Mouse (Mus musculus) frontal cortex, adult (tissue): ENCODE results near the gene Phlpp2.

ENCODE experiments used
- ATAC-seq: cut with Nextera tagmentation; 2 replicates; pipeline ENCODE4 v1.9.2; 2017; ENCODE audit warnings: mild to moderate bottlenecking, moderate library complexity, mixed read lengths; ENCODE audit not compliant: low TSS enrichment

The Phlpp2 gene

DNA sequence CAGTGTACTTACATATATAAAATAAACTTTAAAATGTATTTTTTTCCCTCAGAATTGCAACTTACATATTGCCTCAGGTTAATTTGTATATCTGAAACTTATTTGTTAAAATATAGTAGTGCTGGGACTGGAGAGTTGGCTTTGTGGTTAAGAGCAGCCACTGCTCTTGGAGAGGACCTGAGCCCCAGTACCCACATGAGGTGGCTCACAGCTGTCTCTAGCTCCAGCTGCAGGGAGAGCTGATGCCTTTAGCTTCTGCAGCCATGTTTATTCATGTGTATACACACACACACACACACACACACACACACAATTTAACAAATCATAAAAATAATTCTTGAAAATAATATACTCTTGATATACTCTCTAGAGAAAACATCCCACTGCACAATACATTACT, 34.0 kb downstream of the Phlpp2 start:
- no peak for ATAC-seq

DNA sequence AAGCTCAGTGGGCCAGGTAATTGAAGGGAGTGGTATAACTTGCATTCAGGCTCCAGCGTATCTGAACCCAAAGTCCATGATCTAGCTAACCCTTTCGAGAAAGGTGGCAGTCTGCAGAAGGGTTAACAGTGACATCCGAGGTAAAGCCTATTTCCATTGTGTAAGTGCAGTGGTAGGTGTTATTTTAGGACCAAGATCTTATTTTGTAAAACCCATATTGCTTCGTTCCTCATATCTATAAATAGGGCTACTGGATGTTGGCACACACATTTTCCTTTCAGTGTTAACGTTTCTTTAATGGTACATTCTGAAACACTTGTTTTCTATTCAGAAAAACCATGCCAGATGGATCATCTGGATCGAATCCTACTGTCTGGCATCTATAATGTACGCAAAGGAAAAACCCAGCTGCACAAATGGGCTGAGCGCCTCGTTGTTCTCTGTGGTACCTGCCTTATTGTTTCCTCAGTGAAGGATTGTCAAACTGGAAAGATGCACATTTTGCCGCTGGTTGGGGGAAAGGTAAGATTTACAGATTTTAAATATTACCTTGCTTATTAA, 35.6 kb downstream of the Phlpp2 start:
- ATAC-seq = peak; percentile 75

DNA sequence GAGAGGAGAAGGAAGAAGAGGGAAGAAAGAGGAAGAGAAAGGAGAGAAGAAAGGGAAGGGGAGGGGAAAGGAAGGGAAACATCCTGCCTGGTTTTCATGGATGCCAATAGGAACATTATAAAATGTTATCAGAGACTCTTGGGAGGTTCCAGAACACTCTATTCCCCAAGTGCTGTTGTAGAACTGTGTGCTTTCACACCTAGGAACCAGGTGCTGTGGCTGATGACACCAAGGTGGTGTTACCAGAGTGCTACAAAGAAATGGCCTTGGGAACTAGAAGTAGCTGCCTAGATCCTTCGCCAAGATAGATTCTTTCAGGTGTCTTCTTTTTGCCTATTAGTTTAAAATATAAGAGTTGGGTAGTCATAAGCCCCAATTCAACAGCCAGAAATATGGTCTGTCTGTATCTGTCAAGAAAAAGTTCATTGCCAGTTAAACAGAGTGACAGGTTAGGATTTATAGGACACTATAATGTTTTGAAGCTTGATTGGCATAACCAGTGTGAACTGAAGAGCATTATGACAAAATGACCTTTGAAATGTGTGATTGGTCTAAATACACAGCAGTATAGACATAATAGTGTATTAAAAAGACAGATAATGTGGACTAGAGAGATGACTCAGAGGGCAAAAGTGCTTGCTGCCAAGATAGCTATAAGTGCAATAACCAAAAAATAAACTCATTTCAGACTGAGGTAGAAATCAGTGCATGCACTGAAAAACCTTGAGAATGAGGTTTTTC, 36.8 kb downstream of the Phlpp2 start:
- no peak for ATAC-seq

GRCm38 (mm10) chr8:109906907-109907306, 38.6 kb downstream of the Phlpp2 start:
- peak; percentile 69 for ATAC-seq

DNA sequence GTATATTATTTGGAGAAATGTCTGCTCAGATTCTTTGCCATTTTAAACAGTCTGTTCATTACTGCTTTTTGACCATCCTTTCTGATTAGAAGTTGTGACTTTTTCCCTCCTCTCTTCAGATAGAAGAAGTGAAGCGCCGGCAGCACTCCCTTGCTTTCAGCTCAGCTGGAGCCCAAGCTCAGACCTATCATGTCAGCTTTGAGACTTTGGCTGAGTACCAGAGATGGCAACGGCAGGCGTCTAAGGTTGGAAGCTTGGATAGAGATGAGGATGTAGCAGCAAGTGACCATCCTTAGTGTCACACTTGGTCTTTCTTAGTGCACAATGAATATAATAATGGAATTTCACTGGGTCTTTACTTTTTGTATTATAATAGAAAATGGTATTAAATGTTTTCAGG, 39.0 kb downstream of the Phlpp2 start:
- ATAC-seq = no peak

- ATAC-seq = peak; percentile 75
Observed at GRCm38 (mm10) chr8:109917277-109917676, 48.9 kb downstream of the Phlpp2 start.

- peak; percentile 46 for ATAC-seq
Observed at GRCm38 (mm10) chr8:109920406-109921390, 52.4 kb downstream of the Phlpp2 start.

DNA sequence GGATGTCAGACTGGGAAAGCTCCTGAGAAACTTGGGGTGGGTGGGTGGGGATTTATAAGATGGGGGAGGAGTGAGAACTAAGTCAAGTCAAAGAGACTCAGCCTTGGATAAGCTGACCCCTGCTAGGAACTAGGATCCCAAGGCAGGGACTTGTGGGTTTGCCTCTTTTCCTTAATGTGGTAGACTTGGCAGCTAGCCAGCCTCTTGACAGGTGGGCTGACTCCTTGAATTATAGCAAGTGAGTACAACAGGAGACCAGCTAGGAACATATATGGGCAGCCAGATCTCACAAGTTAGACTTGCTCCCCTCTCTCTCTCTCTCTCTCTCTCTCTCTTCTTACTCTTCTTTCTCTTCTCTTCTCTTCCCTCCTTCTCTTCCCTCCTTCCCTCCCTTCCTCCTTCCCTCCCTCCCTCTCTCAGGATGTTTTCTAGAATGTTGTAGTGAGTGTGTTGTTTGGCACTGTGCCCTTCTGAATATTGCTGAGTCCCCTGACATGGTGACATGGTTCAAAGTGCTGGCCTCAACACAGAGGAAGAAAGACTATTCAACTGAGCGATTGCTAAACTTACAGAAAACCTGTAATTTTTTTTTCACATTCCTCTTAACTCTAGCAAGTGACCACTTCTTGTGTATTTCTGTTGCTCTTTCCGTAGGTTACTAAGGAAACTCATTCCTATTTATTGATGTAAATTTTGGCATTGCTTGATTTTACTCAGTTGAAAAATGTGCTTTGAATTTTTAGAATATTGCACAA, 73.4 kb downstream of the Phlpp2 start:
- no peak for ATAC-seq

DNA sequence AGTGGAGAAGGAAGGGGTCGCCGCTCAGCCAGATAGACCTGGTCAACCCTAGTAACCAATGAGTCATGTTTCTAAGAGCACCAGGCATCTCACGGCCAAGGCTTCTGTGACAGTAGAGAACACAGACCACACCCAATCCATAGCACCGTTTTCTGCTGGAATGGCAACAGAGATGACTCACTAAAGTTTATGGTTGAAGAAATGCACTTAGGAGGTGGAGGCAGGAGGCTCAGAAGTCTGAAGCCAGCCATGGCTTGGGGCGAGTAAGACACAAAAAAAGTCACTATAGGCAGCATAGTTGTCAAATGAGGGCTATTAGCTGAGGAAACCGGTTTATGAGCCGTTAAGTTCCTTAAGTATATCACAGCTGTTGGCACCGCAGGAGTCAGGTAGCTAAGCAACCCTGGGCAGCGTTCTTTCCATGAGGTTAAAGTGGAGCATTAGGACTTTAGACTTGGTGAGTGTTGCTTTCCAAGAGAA, 76.9 kb downstream of the Phlpp2 start:
- no peak for ATAC-seq

- no peak for ATAC-seq
Observed at GRCm38 (mm10) chr8:109945694-109946093, 77.4 kb downstream of the Phlpp2 start.

GRCm38 (mm10) chr8:109946272-109946671, 77.9 kb downstream of the Phlpp2 start:
- ATAC-seq = no peak

DNA sequence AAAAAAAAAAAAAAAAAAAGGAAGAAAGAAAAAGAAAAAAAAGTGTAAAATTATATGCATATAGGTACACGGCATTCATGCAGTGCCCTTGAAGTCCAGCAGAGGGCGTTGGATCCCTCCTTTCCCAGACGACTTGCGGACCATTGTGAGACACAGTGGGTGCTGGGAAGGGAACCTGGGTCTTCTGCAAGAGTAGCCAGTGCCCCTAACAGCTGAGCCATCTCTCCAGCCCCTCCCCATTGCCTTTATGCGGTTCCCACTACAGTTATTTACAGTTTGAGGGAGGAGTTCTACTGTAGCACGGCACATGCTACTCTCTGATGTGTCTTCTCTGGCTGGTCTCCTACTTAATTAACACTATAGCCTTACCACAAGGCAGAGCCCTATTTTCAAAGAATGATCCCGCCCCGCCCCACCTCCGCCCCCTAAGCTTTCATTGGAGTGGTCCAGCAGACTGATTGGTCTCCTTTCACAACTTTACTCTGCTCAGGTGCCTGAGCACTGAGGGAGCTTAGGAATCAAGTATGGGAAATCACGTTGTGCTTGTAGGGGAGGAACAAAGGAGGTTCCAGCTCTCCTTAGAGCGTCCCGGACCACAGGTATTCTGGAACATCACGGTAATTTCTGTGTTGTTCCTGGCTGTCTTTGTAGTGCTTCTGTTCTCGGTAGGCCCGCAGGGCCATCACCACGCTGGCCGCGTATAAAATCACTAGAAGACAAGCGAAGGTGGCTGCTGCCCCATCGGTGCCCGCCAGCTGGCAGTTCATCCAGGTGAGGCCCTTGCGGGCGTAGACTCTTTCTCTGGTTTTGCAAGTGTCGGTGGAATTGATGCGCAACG, 79.3 kb downstream of the Phlpp2 start:
- ATAC-seq = peak; percentile 22

DNA sequence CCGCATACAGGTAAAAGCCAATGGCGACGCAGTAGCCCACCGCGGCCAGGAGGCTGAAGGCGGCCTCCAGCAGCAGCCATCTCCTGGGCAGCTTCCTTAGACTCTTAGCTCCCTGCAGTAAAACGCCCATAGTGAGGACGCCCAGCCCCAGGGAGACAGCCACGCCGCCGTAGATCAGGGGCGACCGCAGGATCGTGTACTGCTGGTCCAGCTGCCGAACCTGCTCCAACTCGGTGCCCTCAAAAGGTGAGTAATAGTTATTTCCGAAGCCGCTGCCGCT, 79.9 kb downstream of the Phlpp2 start:
- peak; percentile 41 for ATAC-seq

- ATAC-seq = peak; percentile 75
Observed at GRCm38 (mm10) chr8:109952171-109952570, 83.8 kb downstream of the Phlpp2 start.

- peak; percentile 50 for ATAC-seq
Observed at GRCm38 (mm10) chr8:109954486-109954948, 86.2 kb downstream of the Phlpp2 start.

- no peak for ATAC-seq
Observed at GRCm38 (mm10) chr8:109957167-109958028, 89.1 kb downstream of the Phlpp2 start.

GRCm38 (mm10) chr8:109958036-109958655, 89.8 kb downstream of the Phlpp2 start:
- no peak for ATAC-seq

DNA sequence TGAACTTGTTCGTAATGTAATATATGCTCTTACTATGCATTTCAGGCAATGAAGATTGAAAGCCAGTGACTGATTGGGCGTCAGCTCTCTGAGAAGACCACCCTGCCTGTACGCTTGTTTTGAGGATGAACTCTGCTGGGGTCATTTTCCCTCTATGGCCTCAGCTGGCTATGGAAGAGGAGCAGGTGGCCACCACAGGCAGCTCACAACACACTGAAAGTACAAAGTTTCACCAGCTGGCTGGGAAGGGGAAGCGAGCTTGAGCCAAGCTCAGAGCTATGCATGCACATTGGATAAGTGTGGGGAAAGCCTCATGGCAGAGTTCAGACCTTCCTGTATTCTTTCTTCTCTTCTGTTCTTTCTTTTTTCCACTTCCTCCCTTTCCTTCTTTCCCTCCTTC, 90.8 kb downstream of the Phlpp2 start:
- no peak for ATAC-seq

DNA sequence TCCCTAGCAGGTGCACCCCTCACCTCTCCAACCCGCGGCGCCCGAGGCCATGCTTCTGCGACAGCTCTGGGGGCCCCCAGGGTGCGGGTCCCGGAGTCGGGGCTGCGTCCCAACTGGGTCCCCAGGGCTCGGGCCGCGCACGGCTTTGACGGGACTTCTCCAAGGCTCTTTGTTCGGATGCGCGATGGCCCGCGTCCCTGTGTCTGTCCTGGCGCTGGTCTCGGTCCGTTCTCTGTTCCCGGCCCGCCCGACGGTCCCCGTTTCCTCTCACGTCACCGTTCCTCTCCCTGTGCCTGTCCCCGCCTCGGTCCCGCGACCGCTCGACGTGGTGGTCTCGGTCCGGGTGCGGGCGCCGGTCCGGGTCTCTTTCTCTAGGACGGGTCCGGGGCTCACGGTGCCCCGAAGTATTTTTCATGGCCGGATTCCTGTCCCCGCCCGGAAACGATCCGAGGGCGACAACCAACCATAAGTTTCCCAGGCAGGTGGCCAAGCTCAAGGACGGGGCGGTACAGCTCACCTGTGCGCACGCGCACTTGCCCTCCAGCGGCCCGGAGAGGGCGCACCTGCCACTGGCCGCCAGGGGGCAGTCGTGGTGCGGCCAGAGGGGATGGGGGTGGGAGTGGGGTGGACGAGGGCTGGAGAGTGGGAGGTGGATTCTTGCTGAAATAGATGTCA, 93.5 kb downstream of the Phlpp2 start, which contains the start of gene Marveld3:
Gene Marveld3, minus strand, starts transcription at position 511 of the 675 bp plus-strand sequence.
- peak; percentile 81 for ATAC-seq
